Mouse (Mus musculus): Measurements from ENCODE around the gene 1110051M20Rik. TPM values are rescaled to one million over a fixed set of nuclear protein-coding genes. Genes with fewer than 3 reads are reported as not detected.
A peak's percentile ranks its signal among the peaks of the same experiment; 100 is the strongest.

Gene 1110051M20Rik
- polyA plus RNA-seq, 1 experiment from 2014 or later: 81.5 TPM

DNA sequence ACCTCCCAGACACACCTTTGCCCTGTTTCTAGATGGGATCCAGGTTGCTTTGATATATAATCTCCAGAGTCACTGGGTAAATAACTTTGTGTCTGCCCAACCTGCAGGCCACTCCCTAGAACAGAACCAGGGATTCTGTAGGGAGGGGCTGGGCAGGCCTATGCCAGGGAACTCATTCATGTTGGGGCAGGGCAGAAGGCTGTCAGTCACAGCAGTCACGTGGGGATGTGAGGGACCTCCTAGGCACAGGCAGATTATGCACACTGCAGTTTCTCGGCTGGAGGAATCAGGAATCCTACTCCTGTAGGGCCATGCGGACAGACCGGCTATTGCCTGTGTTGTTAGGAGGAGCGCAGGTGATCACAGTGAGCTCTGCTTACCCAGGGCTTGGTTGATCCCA is 163.1 kb downstream of the 1110051M20Rik start:
- H3K36me3 ChIP-seq: peaks cover 25% of the 10 kb centered on the region; the same call in 1 of the 2 replicates
- peak overlapping the region; percentile 58; the same call in 1 of the 2 replicates for H3K27ac ChIP-seq
- H3K4me1 ChIP-seq (replicated peaks): peaks cover 32% of the 10 kb centered on the region
- ATAC-seq (ENCODE audit: insufficient number of reproducible peaks, insufficient read depth, low FRiP score, low TSS enrichment, low read depth): no peak; the same call in 1 of the 2 replicates
- no peak overlapping the region for H3K4me2 ChIP-seq
- H3K9ac ChIP-seq (replicated peaks): no peak overlapping the region
- no peaks in the 10 kb centered on the region for H3K27me3 ChIP-seq
- 50% methylated on average over 5 of the region's 5 CpGs for WGBS
- H3K4me3 ChIP-seq (replicated peaks): no peak overlapping the region
- no peaks in the 10 kb centered on the region for H3K9me3 ChIP-seq

GRCm38 (mm10) chr2:91279372-91279755 is 165.1 kb downstream of the 1110051M20Rik start:
- Histone ChIP-seq H3K4me1 (replicated peaks) (peaks cover 26% of the 10 kb centered on the region), H3K36me3 (peaks cover 45% of the 10 kb centered on the region), H3K27me3 (no peaks in the 10 kb centered on the region), H3K27ac (no peak overlapping the region), H3K4me2 (no peak overlapping the region), H3K9ac (replicated peaks) (no peak overlapping the region), H3K9me3 (no peaks in the 10 kb centered on the region), H3K4me3 (replicated peaks) (no peak overlapping the region)
- ATAC-seq (ENCODE audit: insufficient number of reproducible peaks, insufficient read depth, low FRiP score, low TSS enrichment, low read depth): 0 out of 2 replicates have a peak, but pooled peaks have one; percentile 7
- 58% methylated on average over 2 of the region's 2 CpGs for WGBS

- H3K27me3 ChIP-seq: no peaks in the 10 kb centered on the region
- WGBS: 37% methylated on average over 10 of the region's 10 CpGs
- no peak overlapping the region for H3K4me3 ChIP-seq (replicated peaks)
- H3K36me3 ChIP-seq: peaks cover 50% of the 10 kb centered on the region
- 0 out of 2 replicates have a peak overlapping the region, but pooled peaks have one; percentile 23 for H3K27ac ChIP-seq
- no peaks in the 10 kb centered on the region for H3K9me3 ChIP-seq
- peaks cover 24% of the 10 kb centered on the region for H3K4me1 ChIP-seq (replicated peaks)
- H3K9ac ChIP-seq (replicated peaks): no peak overlapping the region
- no peak for ATAC-seq (ENCODE audit: insufficient number of reproducible peaks, insufficient read depth, low FRiP score, low TSS enrichment, low read depth)
- H3K4me2 ChIP-seq: no peak overlapping the region
Observed at GRCm38 (mm10) chr2:91278749-91279371, 165.6 kb downstream of the 1110051M20Rik start.

GRCm38 (mm10) chr2:91269687-91270133 is 174.8 kb downstream of the 1110051M20Rik start:
- 93% methylated on average over 8 of the region's 8 CpGs for WGBS
- H3K4me3 ChIP-seq (replicated peaks): no peak overlapping the region

DNA sequence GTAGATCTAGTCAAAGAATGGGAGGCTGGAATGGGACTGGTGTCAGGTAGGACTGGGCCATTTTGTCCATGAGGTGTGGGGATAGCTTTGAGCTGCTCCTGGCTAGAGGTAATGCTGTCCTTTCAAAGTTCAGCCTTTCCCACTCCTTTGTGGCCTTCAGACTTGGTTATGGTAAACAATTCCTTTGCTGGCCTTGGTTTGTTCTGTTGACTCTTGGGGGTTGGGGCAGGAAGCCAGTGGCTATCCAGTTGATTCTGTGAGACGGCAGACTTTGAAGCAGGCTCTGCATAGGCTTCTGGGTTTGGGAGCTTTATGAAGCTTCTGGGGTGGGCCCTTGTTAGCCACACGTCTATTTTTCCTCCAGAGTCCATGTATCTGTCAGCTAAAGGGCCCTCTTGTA is 175.8 kb downstream of the 1110051M20Rik start:
- no peak for ATAC-seq (ENCODE audit: insufficient number of reproducible peaks, insufficient read depth, low FRiP score, low TSS enrichment, low read depth)

More at GRCm38 (mm10) chr2:91269687-91270133, 174.8 kb downstream of the 1110051M20Rik start:
- H3K27ac ChIP-seq: no peak overlapping the region
- peaks cover 83% of the 10 kb centered on the region for H3K36me3 ChIP-seq
- H3K4me2 ChIP-seq: no peak overlapping the region
- ATAC-seq (ENCODE audit: insufficient number of reproducible peaks, insufficient read depth, low FRiP score, low TSS enrichment, low read depth): no peak
- H3K9ac ChIP-seq (replicated peaks): no peak overlapping the region
- H3K4me1 ChIP-seq (replicated peaks): peaks cover 11% of the 10 kb centered on the region
- no peaks in the 10 kb centered on the region for H3K27me3 ChIP-seq
- H3K9me3 ChIP-seq: no peaks in the 10 kb centered on the region

GRCm38 (mm10) chr2:91268042-91268441 is 176.5 kb downstream of the 1110051M20Rik start:
- Histone ChIP-seq H3K27me3 (no peaks in the 10 kb centered on the region), H3K9ac (replicated peaks) (no peak overlapping the region), H3K4me3 (replicated peaks) (no peak overlapping the region), H3K27ac (no peak overlapping the region), H3K36me3 (peaks cover 77% of the 10 kb centered on the region), H3K4me1 (replicated peaks) (peaks cover 19% of the 10 kb centered on the region), H3K4me2 (no peak overlapping the region), H3K9me3 (no peaks in the 10 kb centered on the region)
- 95% methylated on average over 3 of the region's 3 CpGs for WGBS
- no peak for ATAC-seq (ENCODE audit: insufficient number of reproducible peaks, insufficient read depth, low FRiP score, low TSS enrichment, low read depth)

More for the DNA sequence above, 175.8 kb downstream of the 1110051M20Rik start:
- no peak overlapping the region for H3K4me3 ChIP-seq (replicated peaks)
- no peaks in the 10 kb centered on the region for H3K9me3 ChIP-seq
- 81% methylated on average over 2 of the region's 2 CpGs for WGBS
- no peak overlapping the region for H3K9ac ChIP-seq (replicated peaks)
- H3K4me2 ChIP-seq: no peak overlapping the region
- H3K4me1 ChIP-seq (replicated peaks): peaks cover 19% of the 10 kb centered on the region
- peaks cover 77% of the 10 kb centered on the region for H3K36me3 ChIP-seq
- H3K27me3 ChIP-seq: no peaks in the 10 kb centered on the region
- no peak overlapping the region for H3K27ac ChIP-seq

- peaks cover 19% of the 10 kb centered on the region for H3K4me1 ChIP-seq (replicated peaks)
- H3K9ac ChIP-seq (replicated peaks): peak within 1 kb of the TSS; percentile 87
- peak; percentile 98 for ATAC-seq (ENCODE audit: insufficient number of reproducible peaks, insufficient read depth, low FRiP score, low TSS enrichment, low read depth)
- H3K9me3 ChIP-seq: no peaks in the 10 kb centered on the region
- peak within 1 kb of the TSS; percentile 85 for H3K4me3 ChIP-seq (replicated peaks)
- H3K27ac ChIP-seq: peak within 1 kb of the TSS; percentile 95
- WGBS: 1% methylated on average over 72 of the region's 72 CpGs
- H3K36me3 ChIP-seq: peaks cover 75% of the 10 kb centered on the region
- H3K4me2 ChIP-seq: peak within 1 kb of the TSS; percentile 75
- no peaks in the 10 kb centered on the region for H3K27me3 ChIP-seq
Observed at GRCm38 (mm10) chr2:91264711-91265681, 179.5 kb downstream of the 1110051M20Rik start, which contains the start of gene Arfgap2. Gene Arfgap2 (plus strand): TSS chr2:91264974.

DNA sequence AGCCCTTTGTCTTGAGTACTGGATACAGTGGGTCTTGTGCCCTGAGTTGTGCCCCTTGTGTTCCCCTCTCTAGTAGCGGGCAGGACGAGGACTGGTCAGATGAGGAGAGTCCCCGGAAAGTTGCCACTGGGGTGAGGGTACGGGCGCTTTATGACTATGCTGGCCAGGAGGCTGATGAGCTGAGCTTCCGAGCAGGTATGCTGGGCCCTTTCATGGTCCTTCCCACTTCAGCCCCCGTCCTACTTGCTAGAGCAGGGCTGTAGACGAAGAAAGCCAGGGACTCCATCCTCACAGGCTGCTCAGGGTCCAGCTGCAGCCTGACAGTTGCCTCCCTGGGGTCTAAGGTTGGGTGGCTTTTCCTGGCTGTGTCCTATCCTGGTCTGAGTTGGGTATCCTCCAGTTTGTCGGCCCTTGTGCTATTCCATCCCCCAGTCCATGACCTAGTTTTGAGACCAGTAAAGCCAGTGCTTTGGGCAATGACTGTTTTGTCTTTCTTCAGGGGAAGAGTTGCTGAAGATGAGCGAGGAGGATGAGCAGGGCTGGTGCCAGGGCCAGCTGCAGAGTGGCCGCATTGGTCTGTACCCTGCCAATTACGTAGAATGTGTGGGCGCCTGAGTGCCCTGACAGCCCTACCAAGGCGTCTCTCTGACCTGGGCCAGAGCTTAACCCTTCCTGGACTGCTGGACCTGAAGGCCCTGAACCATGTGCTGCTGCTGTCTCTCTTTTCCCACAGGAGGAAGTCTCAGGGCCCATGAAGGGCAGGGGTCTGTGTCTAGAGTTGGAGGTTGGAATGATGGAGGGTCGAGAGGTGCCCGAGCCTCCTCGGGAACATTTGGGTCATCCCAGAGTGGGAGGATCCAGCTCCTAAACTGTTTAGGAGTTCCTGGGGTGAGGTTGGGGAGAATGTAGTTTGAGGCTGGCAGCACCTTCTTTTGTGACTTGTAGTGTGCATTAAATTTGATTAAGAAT is 180.5 kb downstream of the 1110051M20Rik start:
- Histone ChIP-seq H3K27me3 (no peaks in the 10 kb centered on the region), H3K27ac (peak overlapping the region; percentile 95), H3K36me3 (peaks cover 70% of the 10 kb centered on the region), H3K4me2 (peak overlapping the region; percentile 75), H3K4me1 (replicated peaks) (peaks cover 19% of the 10 kb centered on the region), H3K9me3 (no peaks in the 10 kb centered on the region), H3K9ac (replicated peaks) (peak overlapping the region; percentile 87; the same call in 1 of the 2 replicates), H3K4me3 (replicated peaks) (peak overlapping the region; percentile 85)
- 89% methylated on average over 17 of the region's 17 CpGs for WGBS
- ATAC-seq (ENCODE audit: insufficient number of reproducible peaks, insufficient read depth, low FRiP score, low TSS enrichment, low read depth): 0 out of 2 replicates have a peak, but pooled peaks have one; percentile 7

DNA sequence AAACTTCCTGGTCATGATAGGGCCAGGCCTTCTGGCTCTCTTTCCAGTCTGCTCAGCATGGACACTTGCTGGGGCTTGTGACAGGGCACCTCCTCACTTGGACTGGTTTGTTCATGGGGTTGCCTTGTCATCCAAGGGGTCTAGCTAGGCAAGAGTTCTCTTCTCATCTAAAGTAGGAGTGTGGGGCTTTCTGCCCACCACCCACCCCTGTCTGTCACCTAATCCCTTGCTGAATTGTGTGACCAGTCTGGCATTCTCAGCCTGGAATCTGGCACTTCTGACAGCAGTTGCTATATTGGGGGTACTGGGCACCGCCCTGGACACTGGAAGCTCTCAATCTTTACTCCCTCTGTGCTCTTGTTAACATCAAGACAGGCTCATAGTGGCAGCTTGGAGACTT is 185.0 kb downstream of the 1110051M20Rik start:
- H3K9me3 ChIP-seq: no peaks in the 10 kb centered on the region
- 93% methylated on average over 1 of the region's 1 CpGs for WGBS

GRCm38 (mm10) chr2:91258830-91259229 is 185.7 kb downstream of the 1110051M20Rik start:
- Histone ChIP-seq H3K9me3 (no peaks in the 10 kb centered on the region), H3K36me3 (peaks cover 41% of the 10 kb centered on the region), H3K4me2 (peak overlapping the region; percentile 95), H3K9ac (replicated peaks) (0 out of 2 replicates have a peak overlapping the region, but pooled peaks have one; percentile 75), H3K27me3 (peaks cover 24% of the 10 kb centered on the region), H3K4me3 (replicated peaks) (no peak overlapping the region), H3K27ac (peak overlapping the region; percentile 91), H3K4me1 (replicated peaks) (peaks cover 37% of the 10 kb centered on the region)
- 71% methylated on average over 1 of the region's 1 CpGs for WGBS
- no peak for ATAC-seq (ENCODE audit: insufficient number of reproducible peaks, insufficient read depth, low FRiP score, low TSS enrichment, low read depth)

More for the DNA sequence above, 185.0 kb downstream of the 1110051M20Rik start:
- Histone ChIP-seq H3K4me1 (replicated peaks) (peaks cover 42% of the 10 kb centered on the region), H3K4me3 (replicated peaks) (no peak overlapping the region), H3K9ac (replicated peaks) (no peak overlapping the region), H3K4me2 (no peak overlapping the region), H3K27ac (no peak overlapping the region), H3K27me3 (peaks cover 18% of the 10 kb centered on the region), H3K36me3 (peaks cover 44% of the 10 kb centered on the region)
- ATAC-seq (ENCODE audit: insufficient number of reproducible peaks, insufficient read depth, low FRiP score, low TSS enrichment, low read depth): no peak
